Mouse (Mus musculus) megakaryocyte, embryonic 14.5 days (primary cell): ENCODE measurements around the gene Ren1. TPM values are rescaled to one million over a fixed set of nuclear protein-coding genes. Genes with fewer than 3 reads are reported as not detected.

ENCODE experiments used
- H3K27me3 ChIP-seq: replicated peaks from 2 replicates; pipeline ENCODE3; 2012; ENCODE audit warnings: inconsistent platforms
- H3K36me3 ChIP-seq: replicated peaks from 2 replicates; pipeline ENCODE3; 2012; ENCODE audit warnings: low read length, inconsistent platforms, mixed read lengths
- H3K4me1 ChIP-seq: 2 replicates; pipeline ENCODE4 v1.6.1; 2012; ENCODE audit warnings: inconsistent platforms
- H3K4me3 ChIP-seq: replicated peaks from 2 replicates; pipeline ENCODE3; 2012; ENCODE audit warnings: moderate library complexity, mild to moderate bottlenecking, inconsistent platforms
- H3K9me3 ChIP-seq: 2 replicates; pipeline ENCODE4 v1.6.1; 2012; ENCODE audit warnings: inconsistent platforms
- FLI1 ChIP-seq: IDR thresholded peaks from 2 replicates; pipeline ENCODE4 v1.6.1; 2012; ENCODE audit warnings: low read length, inconsistent platforms, mixed read lengths
- GATA1 ChIP-seq: IDR thresholded peaks from 3 replicates; pipeline ENCODE4 v1.6.1; 2012; ENCODE audit warnings: mixed read lengths, low read length, inconsistent platforms, borderline replicate concordance
- polyA plus RNA-seq: library from polyadenylated mRNA; stranded (reverse); fragments of >175 nt; gene quantifications from 2 replicates; pipeline ENCODE4 v1.2.3, GENCODE M21; 2012; ENCODE audit warnings: low replicate concordance; ENCODE audit not compliant: insufficient read depth

Gene Ren1
- polyA plus RNA-seq, 1 experiment: not detected

DNA sequence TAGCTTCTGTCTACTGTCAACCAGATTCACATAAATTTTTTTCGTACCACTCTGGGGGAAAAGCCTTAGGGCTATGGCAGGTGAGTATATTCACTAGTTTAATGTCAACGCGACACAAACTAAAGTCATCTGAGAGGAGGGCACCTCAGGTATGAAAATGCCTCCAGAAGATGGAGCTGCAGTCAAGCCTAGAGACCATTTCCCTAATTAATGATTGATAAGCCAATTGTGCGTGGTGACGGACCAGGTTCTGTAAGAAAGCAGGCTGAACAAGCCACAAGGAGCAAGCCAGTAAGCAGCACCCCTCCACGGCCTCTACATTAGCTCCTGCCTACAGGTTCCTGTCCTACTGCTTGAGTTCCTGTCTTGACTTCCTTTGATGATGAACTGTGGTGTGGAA, 10.7 kb downstream of the Ren1 start:
- Histone ChIP-seq H3K4me3 (no peak overlapping the region), H3K27me3 (peaks cover 96% of the 10 kb centered on the region), H3K36me3 (no peaks in the 10 kb centered on the region), H3K9me3 (peaks cover 10% of the 10 kb centered on the region), H3K4me1 (peaks cover 15% of the 10 kb centered on the region)
- no peak for TF ChIP-seq GATA1
- no peak for TF ChIP-seq FLI1

DNA sequence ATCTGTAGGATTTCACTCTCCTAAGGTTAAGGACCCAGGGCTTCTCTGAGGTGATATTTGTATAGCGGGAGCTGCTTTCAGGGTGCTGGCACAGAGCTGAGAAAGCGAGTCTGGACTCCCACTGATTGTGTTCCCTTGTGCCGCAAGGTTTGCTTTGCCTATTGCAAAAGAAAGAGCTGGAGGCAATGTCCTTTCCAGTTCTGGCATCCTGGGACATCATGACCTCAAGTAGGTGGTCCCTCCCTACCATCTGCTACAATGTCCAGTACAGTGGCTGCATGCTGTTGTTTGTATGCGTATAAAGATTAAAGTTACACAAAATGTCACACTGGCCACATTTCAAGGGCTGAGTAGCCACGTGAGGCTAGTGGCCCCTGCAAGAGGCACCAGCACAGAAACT, 11.8 kb downstream of the Ren1 start:
- H3K4me3 ChIP-seq: no peak overlapping the region
- H3K36me3 ChIP-seq: no peaks in the 10 kb centered on the region
- TF ChIP-seq FLI1 (no peak), GATA1 (no peak)
- peaks cover 10% of the 10 kb centered on the region for H3K9me3 ChIP-seq
- peaks cover 95% of the 10 kb centered on the region for H3K27me3 ChIP-seq
- H3K4me1 ChIP-seq: peaks cover 15% of the 10 kb centered on the region

DNA sequence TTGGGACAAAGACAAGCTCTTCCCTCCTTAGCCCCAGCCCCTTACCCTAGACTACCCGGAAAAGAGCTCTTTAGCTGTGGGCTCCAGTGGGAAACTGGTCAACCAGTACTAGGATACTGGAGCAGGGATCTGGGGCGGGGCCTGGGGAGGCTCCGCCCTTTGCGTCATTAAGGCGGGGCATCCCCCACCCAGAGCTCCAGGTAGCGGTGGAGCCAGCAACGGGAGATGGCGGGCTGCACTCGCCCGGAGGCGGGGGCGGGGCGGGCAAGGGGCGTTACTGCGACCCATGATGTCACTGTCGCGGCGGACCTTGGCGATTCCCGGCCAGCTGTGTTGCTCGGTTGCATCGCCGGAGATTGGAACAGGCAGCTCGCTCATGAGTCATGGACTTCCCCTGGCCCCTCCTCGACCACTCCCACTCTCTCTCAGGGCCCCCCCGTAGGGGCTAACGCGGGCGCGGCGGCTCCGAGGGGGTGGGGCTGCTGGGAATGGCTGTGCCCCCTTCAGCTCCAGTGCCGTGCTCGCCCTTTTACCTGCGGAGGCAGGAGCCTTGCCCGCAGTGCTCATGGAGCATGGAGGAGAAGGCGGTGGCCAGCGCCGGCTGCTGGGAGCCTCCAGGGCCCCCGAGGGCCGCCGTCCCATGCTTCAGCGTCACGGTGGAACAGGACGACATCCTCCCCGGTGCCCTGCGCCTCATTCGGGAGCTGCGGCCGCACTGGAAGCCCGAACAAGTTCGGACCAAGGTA, 13.1 kb downstream of the Ren1 start, which contains the start of gene Etnk2:
Etnk2 (plus strand) TSS at position 297 of the 746 bp plus-strand sequence.
- peaks cover 92% of the 10 kb centered on the region for H3K27me3 ChIP-seq
- peak within 1 kb of the TSS; percentile 91 for H3K4me3 ChIP-seq
- peaks cover 25% of the 10 kb centered on the region for H3K4me1 ChIP-seq
- H3K36me3 ChIP-seq: no peaks in the 10 kb centered on the region
- peaks cover 10% of the 10 kb centered on the region for H3K9me3 ChIP-seq
- TF ChIP-seq FLI1: no peak
- TF ChIP-seq GATA1: no peak

DNA sequence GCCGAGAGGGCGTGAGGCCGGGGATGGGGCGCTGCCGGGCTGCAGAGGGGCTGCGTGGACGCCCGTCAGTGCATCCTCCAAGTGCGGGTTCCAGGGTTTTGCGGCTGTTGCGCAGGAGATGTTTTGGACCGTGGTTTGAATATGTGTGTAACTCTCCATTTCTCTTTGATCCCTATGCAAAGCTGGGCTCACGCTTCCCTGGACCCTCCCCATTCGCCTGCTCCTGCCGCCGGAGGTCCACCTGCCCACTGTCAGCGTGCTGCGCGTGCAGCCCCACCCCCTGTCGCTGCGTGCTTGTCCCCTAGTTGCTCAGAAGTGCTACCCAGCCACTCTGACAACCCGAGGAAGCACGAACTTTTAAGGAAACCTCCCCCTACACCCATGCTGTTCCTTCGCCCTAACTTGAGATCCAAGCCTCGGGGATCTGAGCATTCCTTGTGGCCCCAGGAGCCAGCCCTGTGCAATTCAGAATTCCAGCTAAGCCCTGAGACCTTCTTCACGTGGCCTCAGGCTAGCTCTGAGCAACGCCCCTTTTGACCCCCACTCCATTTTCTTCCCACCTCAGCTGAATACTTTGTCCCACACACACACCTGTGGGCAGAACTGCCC, 13.8 kb downstream of the Ren1 start:
- Histone ChIP-seq H3K27me3 (peaks cover 91% of the 10 kb centered on the region), H3K36me3 (no peaks in the 10 kb centered on the region), H3K4me1 (peaks cover 25% of the 10 kb centered on the region), H3K9me3 (peaks cover 10% of the 10 kb centered on the region), H3K4me3 (peak overlapping the region; percentile 91)
- TF ChIP-seq FLI1: no peak
- TF ChIP-seq GATA1: no peak

DNA sequence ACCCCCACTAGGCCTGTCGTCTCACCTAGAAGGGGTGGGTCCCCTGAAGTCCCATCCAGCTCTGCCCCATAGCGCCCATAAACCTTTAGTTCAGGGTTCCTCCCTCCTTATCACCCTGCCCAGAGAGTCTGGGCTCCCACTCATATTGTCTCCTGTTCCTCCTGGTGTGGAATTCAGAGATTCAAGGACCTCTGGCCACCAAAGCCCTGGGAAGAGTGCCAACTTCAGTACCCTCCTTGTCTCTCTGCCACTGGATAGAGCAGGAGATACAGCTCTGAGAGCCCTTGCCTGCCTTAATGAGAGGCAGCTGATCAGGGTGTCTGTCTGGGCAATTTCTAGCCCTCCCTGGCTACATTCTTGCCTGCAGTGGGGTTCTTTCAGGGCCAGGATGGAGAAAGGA, 14.6 kb downstream of the Ren1 start:
- Histone ChIP-seq H3K4me3 (no peak overlapping the region), H3K27me3 (peaks cover 90% of the 10 kb centered on the region), H3K9me3 (peaks cover 10% of the 10 kb centered on the region), H3K36me3 (no peaks in the 10 kb centered on the region), H3K4me1 (peaks cover 25% of the 10 kb centered on the region)
- TF ChIP-seq GATA1 (no peak), FLI1 (no peak)

DNA sequence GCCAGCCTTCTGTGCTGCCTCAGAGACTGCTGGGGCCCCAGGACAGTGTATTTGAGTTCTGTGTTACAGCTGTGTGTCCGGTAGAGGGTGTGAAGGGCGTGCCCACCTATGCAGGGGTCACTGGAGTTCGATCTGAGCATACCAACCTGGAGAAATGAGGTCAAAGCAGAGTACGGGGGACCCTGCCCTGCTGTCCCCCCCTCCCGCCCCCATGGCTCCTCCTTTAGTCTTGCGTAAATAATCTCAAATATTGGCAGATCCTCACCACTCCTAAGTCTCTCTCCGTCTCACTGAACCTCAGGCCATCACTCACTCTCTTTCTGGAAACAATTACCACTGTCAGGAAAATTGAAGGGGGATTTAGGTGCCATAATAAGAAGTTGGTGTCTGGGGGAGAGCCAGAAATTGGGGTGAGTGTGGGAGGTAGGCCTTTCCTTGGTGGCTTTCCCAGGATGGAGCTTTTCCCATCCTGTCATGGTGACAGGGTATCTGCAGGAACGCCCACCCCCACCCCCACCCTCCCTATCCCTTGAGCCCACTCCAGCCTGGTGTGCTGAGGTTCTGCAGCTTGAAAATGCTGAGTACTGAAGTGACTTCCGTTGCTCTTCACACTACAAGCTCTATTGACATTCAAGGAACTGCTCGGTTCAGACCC, 16.8 kb downstream of the Ren1 start:
- Histone ChIP-seq H3K4me3 (no peak overlapping the region), H3K27me3 (peaks cover 90% of the 10 kb centered on the region), H3K4me1 (peaks cover 25% of the 10 kb centered on the region), H3K9me3 (no peaks in the 10 kb centered on the region), H3K36me3 (no peaks in the 10 kb centered on the region)
- TF ChIP-seq FLI1 (no peak), GATA1 (no peak)

DNA sequence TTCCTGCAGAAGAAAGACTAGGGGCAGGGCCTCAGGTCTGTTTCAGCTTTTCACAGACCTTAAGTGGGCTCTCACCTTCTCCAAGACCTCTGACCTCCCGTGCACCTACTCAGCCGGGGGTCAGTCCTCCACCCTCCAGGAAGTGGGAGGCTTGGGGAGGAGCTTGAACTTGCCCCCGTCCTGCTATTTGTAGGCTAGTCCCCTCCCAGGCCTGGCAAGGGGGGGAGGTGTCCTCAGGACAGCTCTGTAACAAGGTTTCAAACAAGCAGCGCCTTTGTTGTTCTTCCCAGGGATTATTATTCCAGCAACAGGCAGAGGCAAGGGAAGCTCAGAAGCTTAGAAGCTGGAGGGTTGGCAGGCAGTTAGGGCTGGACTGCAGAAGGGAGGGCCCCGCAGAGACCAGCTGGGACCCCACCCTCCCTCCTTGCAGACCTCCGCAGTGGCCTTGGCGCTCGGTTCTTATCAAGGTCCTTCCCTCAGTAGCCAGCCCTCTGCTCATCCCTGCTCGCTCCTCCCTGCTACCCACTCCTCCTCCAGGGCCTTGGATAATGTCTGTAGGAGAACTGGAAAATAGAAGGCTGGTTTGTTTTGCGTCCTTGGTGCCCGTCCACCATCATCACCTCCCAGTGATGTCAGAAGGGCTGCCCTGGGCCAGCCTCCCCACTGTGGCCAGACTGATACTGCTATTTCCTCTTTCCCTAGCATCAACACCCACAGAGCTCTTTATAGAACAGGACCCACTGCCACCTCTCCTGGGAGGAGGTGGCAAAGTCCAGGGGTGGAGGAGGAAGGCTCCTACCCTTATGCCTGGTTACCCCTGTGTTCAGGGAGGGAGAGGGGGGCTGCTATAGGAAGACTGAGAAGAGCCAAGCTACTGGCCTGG, 17.5 kb downstream of the Ren1 start:
- Histone ChIP-seq H3K36me3 (no peaks in the 10 kb centered on the region), H3K9me3 (no peaks in the 10 kb centered on the region), H3K4me1 (peaks cover 23% of the 10 kb centered on the region), H3K27me3 (peaks cover 90% of the 10 kb centered on the region), H3K4me3 (no peak overlapping the region)
- TF ChIP-seq GATA1: no peak
- TF ChIP-seq FLI1: no peak

DNA sequence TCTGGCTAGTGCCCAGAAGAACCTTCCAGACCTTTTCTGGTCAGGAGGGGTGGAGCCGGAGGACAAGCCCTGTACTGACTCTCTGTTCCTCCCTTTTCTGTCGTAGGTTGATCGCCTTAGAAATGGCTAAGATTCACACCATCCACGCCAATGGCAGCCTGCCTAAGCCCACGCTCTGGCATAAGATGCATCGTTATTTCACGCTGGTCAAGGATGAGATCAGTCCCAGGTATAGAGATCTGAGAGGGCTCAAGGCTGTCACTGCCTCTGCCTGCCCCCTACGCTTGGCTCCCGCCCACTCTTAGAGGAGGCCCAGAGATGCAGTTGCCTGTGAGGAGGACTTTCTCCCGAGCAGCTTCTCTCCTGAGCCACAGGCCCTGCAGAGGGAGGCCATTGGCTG, 18.3 kb downstream of the Ren1 start:
- H3K4me1 ChIP-seq: peaks cover 15% of the 10 kb centered on the region
- no peak overlapping the region for H3K4me3 ChIP-seq
- TF ChIP-seq FLI1 (no peak), GATA1 (no peak)
- no peaks in the 10 kb centered on the region for H3K36me3 ChIP-seq
- peaks cover 89% of the 10 kb centered on the region for H3K27me3 ChIP-seq
- no peaks in the 10 kb centered on the region for H3K9me3 ChIP-seq

DNA sequence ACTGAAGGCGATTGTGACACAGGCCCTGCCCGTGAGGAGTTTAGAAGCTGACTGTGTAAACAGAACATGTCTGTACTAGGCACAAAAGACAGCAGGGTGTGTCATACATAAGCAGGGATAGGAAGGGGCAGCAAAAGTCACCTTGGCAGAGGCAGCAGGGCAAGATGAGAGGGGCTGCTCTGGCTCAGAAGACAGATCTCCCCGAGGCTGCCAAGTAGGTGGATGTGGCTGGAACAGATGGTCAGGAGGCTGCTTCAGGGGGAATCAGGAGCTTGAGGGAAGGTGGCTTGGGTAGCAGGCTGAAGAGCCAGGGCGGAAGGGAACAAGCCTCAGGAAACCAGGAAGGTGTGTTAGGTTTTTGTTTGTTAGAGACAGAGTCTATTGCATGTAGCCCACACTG, 20.0 kb downstream of the Ren1 start:
- Histone ChIP-seq H3K36me3 (no peaks in the 10 kb centered on the region), H3K4me1 (peaks cover 9% of the 10 kb centered on the region), H3K27me3 (peaks cover 85% of the 10 kb centered on the region), H3K4me3 (no peak overlapping the region), H3K9me3 (no peaks in the 10 kb centered on the region)
- no peak for TF ChIP-seq FLI1
- TF ChIP-seq GATA1: no peak
